Mouse (Mus musculus): Measurements from ENCODE around the gene Snx30.

Snx30 gene

GRCm38 (mm10) chr4:59823470-59823869, 17.8 kb downstream of the Snx30 start:
- DNase-seq (ENCODE audit: low spot score) = no peak

GRCm38 (mm10) chr4:59824860-59825259, 19.2 kb downstream of the Snx30 start:
- no peak for DNase-seq (ENCODE audit: low spot score)

- no peak for DNase-seq (ENCODE audit: low spot score)
Measured at GRCm38 (mm10) chr4:59825634-59826033, 20.0 kb downstream of the Snx30 start.

- no peak for DNase-seq (ENCODE audit: low spot score)
Measured at GRCm38 (mm10) chr4:59826381-59826780, 20.7 kb downstream of the Snx30 start.

- no peak for DNase-seq (ENCODE audit: low spot score)
Measured at GRCm38 (mm10) chr4:59829072-59829471, 23.4 kb downstream of the Snx30 start.

- DNase-seq (ENCODE audit: low spot score) = no peak
Measured at GRCm38 (mm10) chr4:59831038-59831437, 25.4 kb downstream of the Snx30 start.

GRCm38 (mm10) chr4:59832810-59833209, 27.2 kb downstream of the Snx30 start:
- no peak for DNase-seq (ENCODE audit: low spot score)

GRCm38 (mm10) chr4:59837659-59838058, 32.0 kb downstream of the Snx30 start:
- no peak for DNase-seq (ENCODE audit: low spot score)

GRCm38 (mm10) chr4:59844460-59845244, 39.0 kb downstream of the Snx30 start:
- DNase-seq (ENCODE audit: low spot score) = no peak

GRCm38 (mm10) chr4:59845245-59845637, 39.6 kb downstream of the Snx30 start:
- DNase-seq (ENCODE audit: low spot score) = no peak

GRCm38 (mm10) chr4:59847447-59847846, 41.8 kb downstream of the Snx30 start:
- DNase-seq (ENCODE audit: low spot score) = no peak

GRCm38 (mm10) chr4:59850181-59850580, 44.5 kb downstream of the Snx30 start:
- DNase-seq (ENCODE audit: low spot score) = peak; percentile 85

- DNase-seq (ENCODE audit: low spot score) = no peak
Measured at GRCm38 (mm10) chr4:59850886-59851623, 45.4 kb downstream of the Snx30 start.

- no peak for DNase-seq (ENCODE audit: low spot score)
Measured at GRCm38 (mm10) chr4:59853155-59853554, 47.5 kb downstream of the Snx30 start.

- DNase-seq (ENCODE audit: low spot score) = no peak
Measured at GRCm38 (mm10) chr4:59859693-59860425, 54.2 kb downstream of the Snx30 start.

- no peak for DNase-seq (ENCODE audit: low spot score)
Measured at GRCm38 (mm10) chr4:59860431-59860830, 54.8 kb downstream of the Snx30 start.

- DNase-seq (ENCODE audit: low spot score) = no peak
Measured at GRCm38 (mm10) chr4:59861871-59862270, 56.2 kb downstream of the Snx30 start.

- no peak for DNase-seq (ENCODE audit: low spot score)
Measured at GRCm38 (mm10) chr4:59862335-59862734, 56.7 kb downstream of the Snx30 start.

- no peak for DNase-seq (ENCODE audit: low spot score)
Measured at GRCm38 (mm10) chr4:59863869-59864268, 58.2 kb downstream of the Snx30 start.

GRCm38 (mm10) chr4:59868086-59868485, 62.4 kb downstream of the Snx30 start:
- DNase-seq (ENCODE audit: low spot score) = no peak

GRCm38 (mm10) chr4:59869488-59870057, 63.9 kb downstream of the Snx30 start:
- DNase-seq (ENCODE audit: low spot score) = no peak

- DNase-seq (ENCODE audit: low spot score) = no peak
Measured at GRCm38 (mm10) chr4:59870433-59870832, 64.8 kb downstream of the Snx30 start.

Data from testis, postnatal 10 days (tissue).